Mouse (Mus musculus) lung, postnatal 0 days (tissue): Measurements from ENCODE around the gene Sox5. TPM values are rescaled to one million over a fixed set of nuclear protein-coding genes. Genes with fewer than 3 reads are reported as not detected.

ENCODE experiments used
- ATAC-seq: fragments of 200-750 bp; cut with Nextera tagmentation; 2 replicates; pipeline ENCODE4 v1.8.0; 2017; ENCODE audit warnings: moderate library complexity
- DNase-seq: peaks from one replicate; pipeline ENCODE4 v3.0.0-alpha.2; 2016; ENCODE audit warnings: low spot score
- H3K27ac ChIP-seq: fragments of 300-500 bp; sonication (generic); 2 replicates; pipeline ENCODE4 v1.5.1; 2014; ENCODE audit warnings: antibody characterized with exemption, mild to moderate bottlenecking, low read length, mixed read lengths
- H3K27me3 ChIP-seq: fragments of 300-500 bp; sonication (generic); replicated peaks from 2 replicates; pipeline ENCODE4 v1.6.1; 2014; ENCODE audit warnings: low read length, mixed read lengths; ENCODE audit not compliant: insufficient read depth
- H3K36me3 ChIP-seq: fragments of 300-500 bp; sonication (generic); 2 replicates; pipeline ENCODE4 v1.6.1; 2014; ENCODE audit warnings: low read length, mixed read lengths; ENCODE audit not compliant: insufficient read depth
- H3K4me1 ChIP-seq: fragments of 300-500 bp; sonication (generic); 2 replicates; pipeline ENCODE4 v1.6.1; 2014; ENCODE audit warnings: antibody characterized with exemption, low read depth, low read length, mixed read lengths; ENCODE audit not compliant: insufficient read depth
- H3K4me2 ChIP-seq: fragments of 300-500 bp; sonication (generic); replicated peaks from 2 replicates; pipeline ENCODE4 v1.6.1; 2014; ENCODE audit warnings: low read depth, mild to moderate bottlenecking, low read length, moderate library complexity, mixed read lengths
- H3K4me3 ChIP-seq: fragments of 300-500 bp; sonication (generic); 2 replicates; pipeline ENCODE4 v1.5.1; 2014; ENCODE audit warnings: low read depth, low read length
- H3K9ac ChIP-seq: fragments of 300-500 bp; sonication (generic); replicated peaks from 2 replicates; pipeline ENCODE4 v1.6.1; 2014; ENCODE audit warnings: low read depth, mild to moderate bottlenecking
- H3K9me3 ChIP-seq: fragments of 300-500 bp; sonication (generic); 2 replicates; pipeline ENCODE4 v1.6.1; 2016; ENCODE audit warnings: low read length, mixed read lengths
- CTCF ChIP-seq: IDR thresholded peaks from 2 replicates; pipeline ENCODE4 v1.5.1; 2016; ENCODE audit warnings: antibody characterized with exemption, mild to moderate bottlenecking
- EP300 ChIP-seq: IDR thresholded peaks from 2 replicates; pipeline ENCODE4 v1.6.1; 2016; ENCODE audit warnings: antibody characterized with exemption, mild to moderate bottlenecking, control low read depth
- WGBS: fragments of 180-500 bp; shearing (Covaris S2); extraction: QIAGEN DNeasy Blood & Tissue Kit; methylation state at CpG from one replicate; pipeline ENCODE4 v1.1.7; 2014; 5-methylcytosine and 5-hydroxymethylcytosine counted together
- polyA plus RNA-seq: library from polyadenylated mRNA; unstranded; fragments of >200 nt; fragmentation: Nextera tagmentation; extraction: Ambion mirVana; gene quantifications from 2 replicates; pipeline ENCODE4 v1.2.1, GENCODE M21; 2015

Sox5 gene
- polyA plus RNA-seq, 1 experiment from 2014 or later = 9.8 TPM

DNA sequence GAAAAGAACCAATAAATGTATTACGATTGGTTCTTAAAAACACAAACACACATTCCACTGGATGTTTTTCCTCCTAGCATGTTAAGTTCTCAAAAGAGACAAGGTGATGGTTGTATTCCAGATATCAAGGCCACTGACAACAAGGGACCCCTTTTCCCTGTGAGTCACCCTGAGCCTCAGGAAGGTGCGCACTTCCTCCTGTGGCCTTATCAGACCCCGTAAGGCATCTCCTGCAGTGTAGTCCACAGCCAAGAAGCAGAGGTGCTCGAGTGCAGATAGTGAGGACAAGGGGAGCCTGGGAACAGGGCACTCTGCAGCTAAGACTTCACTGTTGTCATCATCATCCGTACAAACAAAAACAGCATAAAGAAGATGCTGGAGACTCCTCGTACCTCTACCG, 939.8 kb downstream of the Sox5 start:
- WGBS = 85% methylated on average over 7 of the region's 7 CpGs

DNA sequence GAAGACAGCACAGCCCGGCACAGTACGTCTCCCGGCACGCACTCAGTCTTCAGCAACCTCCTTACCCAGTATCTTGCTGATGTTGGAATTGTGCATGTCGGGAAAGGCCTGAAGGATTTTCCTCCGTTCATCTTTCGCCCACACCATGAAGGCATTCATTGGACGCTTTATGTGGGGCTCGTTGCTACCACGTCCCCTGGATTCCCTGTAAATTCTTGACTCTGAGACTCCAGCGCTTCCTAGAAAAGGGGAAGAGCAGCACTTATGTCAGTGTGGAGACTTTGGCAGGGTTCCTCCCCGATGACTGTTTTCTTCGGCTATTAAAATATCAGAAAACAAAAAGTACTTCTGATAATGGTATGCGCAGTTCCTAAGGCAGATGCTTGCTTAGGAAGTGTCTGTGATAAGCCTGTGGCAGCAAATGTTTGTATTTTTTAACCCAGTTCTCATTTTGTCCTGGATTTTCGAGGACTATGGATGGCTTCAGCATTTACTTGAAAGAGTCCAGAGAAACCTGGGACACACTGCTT, 940.6 kb downstream of the Sox5 start:
- no peaks in the 10 kb centered on the region for H3K27me3 ChIP-seq
- 71% methylated on average over 15 of the region's 15 CpGs for WGBS

More for the DNA sequence above, 939.8 kb downstream of the Sox5 start:
- no peak overlapping the region for H3K4me2 ChIP-seq
- no peaks in the 10 kb centered on the region for H3K9me3 ChIP-seq
- no peak overlapping the region for H3K9ac ChIP-seq
- H3K36me3 ChIP-seq = no peaks in the 10 kb centered on the region
- H3K27me3 ChIP-seq = no peaks in the 10 kb centered on the region
- no peak overlapping the region for H3K27ac ChIP-seq
- ATAC-seq (no peak), DNase-seq (no peak)
- no peak for TF ChIP-seq CTCF
- TF ChIP-seq EP300 = no peak
- no peak overlapping the region for H3K4me3 ChIP-seq
- no peaks in the 10 kb centered on the region for H3K4me1 ChIP-seq

DNA sequence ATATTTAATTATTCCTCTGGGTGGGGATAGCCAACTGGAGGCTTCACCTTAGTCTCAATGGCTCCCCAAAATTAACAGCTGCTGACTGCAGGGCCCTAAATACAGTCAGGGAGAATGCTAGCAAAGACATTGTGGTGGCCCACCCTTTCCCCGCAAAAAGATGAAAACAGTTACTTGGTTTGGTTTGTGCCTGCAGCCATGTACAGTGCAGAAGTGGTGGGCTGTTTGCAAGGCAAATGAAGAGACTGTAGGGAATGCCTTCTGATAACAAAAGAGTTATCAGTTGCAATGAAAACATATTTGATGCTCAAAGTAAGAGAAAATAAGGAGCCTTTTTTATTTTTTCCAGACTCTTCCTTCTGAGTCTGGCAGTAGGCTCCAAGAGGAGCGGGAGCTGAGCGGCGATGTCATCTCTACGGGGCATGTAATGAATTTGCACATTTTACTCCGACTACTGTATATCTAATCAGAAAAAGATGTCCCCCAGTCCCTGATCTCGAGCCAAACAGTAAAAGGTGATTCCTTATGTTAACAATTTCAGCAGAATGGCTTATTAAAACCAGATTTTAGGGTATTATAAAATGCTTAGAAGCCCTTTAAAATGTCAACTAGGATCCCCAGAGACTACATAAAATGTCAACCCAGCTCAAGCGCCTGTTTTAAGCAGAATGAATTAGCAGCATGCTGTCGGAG, 943.2 kb downstream of the Sox5 start:
- Histone ChIP-seq H3K9ac (no peak overlapping the region), H3K27ac (no peak overlapping the region), H3K9me3 (no peaks in the 10 kb centered on the region), H3K4me3 (no peak overlapping the region), H3K36me3 (no peaks in the 10 kb centered on the region), H3K4me1 (no peaks in the 10 kb centered on the region), H3K27me3 (no peaks in the 10 kb centered on the region), H3K4me2 (no peak overlapping the region)
- DNase-seq (no peak), ATAC-seq (no peak)
- no peak for TF ChIP-seq EP300
- TF ChIP-seq CTCF = no peak
- 79% methylated on average over 9 of the region's 9 CpGs for WGBS

More for the DNA sequence above, 940.6 kb downstream of the Sox5 start:
- H3K4me3 ChIP-seq = no peak overlapping the region
- no peak overlapping the region for H3K9ac ChIP-seq
- H3K4me2 ChIP-seq = no peak overlapping the region
- no peaks in the 10 kb centered on the region for H3K9me3 ChIP-seq
- TF ChIP-seq EP300 (no peak), CTCF (no peak)
- DNase-seq (peak; percentile 23), ATAC-seq (no peak)
- H3K4me1 ChIP-seq = no peaks in the 10 kb centered on the region
- H3K27ac ChIP-seq = no peak overlapping the region
- H3K36me3 ChIP-seq = no peaks in the 10 kb centered on the region

DNA sequence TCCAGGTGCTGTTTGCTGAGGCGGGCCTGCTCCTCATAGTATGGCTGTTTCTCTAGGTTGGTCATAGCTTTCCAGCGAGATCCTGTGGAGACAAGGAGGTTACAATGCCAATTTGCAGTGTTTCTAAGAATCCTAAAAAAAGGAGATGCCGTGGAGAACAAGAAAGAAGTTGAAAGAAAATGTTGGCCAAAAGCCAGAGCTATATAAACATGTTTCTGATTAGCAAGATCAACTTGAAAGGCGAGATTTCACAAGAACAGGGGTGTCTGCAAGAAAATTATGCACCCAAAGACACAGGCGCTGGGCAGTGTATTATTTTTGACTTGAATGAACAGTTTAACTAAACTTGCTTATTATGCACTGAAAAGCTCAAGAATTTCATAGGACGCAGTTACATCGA, 946.4 kb downstream of the Sox5 start:
- DNase-seq (peak; percentile 44), ATAC-seq (no peak; the same call in 1 of the 2 replicates)
- Histone ChIP-seq H3K4me1 (no peaks in the 10 kb centered on the region), H3K4me2 (no peak overlapping the region), H3K27ac (no peak overlapping the region), H3K9me3 (no peaks in the 10 kb centered on the region), H3K27me3 (no peaks in the 10 kb centered on the region), H3K9ac (no peak overlapping the region), H3K4me3 (no peak overlapping the region), H3K36me3 (no peaks in the 10 kb centered on the region)
- no peak for TF ChIP-seq CTCF
- TF ChIP-seq EP300 = no peak
- 45% methylated on average over 7 of the region's 7 CpGs for WGBS

DNA sequence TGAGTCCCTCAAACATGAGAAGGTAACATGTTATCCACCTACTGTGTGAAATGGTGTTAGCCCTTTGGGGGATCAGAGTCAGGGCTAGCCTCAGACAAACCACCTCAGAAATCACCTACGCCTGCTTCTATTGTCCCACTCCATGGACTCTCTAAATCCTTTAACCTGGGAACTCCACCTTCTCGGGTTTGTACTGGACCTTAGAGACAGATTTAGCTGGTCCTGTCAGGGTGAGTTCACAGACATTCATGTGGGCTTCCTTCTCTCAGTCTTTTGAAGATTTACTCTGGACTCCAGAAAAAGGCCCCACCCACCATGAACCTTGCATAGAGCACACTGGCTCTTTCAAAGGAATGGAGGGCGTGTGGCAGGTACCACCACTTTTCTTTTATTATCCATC, 947.8 kb downstream of the Sox5 start:
- H3K4me2 ChIP-seq = no peak overlapping the region
- no peak for TF ChIP-seq EP300
- TF ChIP-seq CTCF = no peak
- 91% methylated on average over 3 of the region's 3 CpGs for WGBS
- no peak overlapping the region for H3K9ac ChIP-seq
- DNase-seq (no peak), ATAC-seq (no peak)
- no peaks in the 10 kb centered on the region for H3K27me3 ChIP-seq
- H3K9me3 ChIP-seq = no peaks in the 10 kb centered on the region
- no peaks in the 10 kb centered on the region for H3K4me1 ChIP-seq
- H3K4me3 ChIP-seq = no peak overlapping the region
- H3K27ac ChIP-seq = no peak overlapping the region
- H3K36me3 ChIP-seq = no peaks in the 10 kb centered on the region

DNA sequence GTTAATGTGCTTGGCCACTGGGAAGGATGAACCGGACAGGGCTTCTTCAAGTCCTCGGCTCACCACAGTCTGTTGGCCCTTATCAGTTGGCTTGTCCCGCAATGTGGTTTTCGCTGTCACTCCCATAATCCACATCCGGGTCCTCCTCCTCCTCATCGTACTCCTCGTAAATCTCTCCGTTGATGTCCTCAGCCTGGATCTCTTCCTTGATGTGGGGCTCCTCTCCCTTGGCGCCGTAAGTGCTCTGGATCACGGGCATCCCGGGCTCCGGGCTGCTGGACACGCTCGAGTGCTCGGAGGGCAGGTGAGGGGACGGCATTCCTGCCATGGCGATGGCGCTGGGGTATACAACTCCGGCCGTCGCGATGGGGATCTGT, 948.6 kb downstream of the Sox5 start:
- ATAC-seq (no peak), DNase-seq (no peak)
- Histone ChIP-seq H3K4me3 (no peak overlapping the region), H3K9me3 (no peaks in the 10 kb centered on the region), H3K4me2 (no peak overlapping the region), H3K27me3 (no peaks in the 10 kb centered on the region), H3K9ac (no peak overlapping the region), H3K4me1 (no peaks in the 10 kb centered on the region), H3K36me3 (no peaks in the 10 kb centered on the region), H3K27ac (no peak overlapping the region)
- WGBS = 89% methylated on average over 23 of the region's 23 CpGs
- TF ChIP-seq CTCF = no peak
- no peak for TF ChIP-seq EP300
